Mouse (Mus musculus) left cerebral cortex, postnatal 36 days (tissue): Measurements from ENCODE around the gene Dhx36. TPM values are rescaled to one million over a fixed set of nuclear protein-coding genes. Genes with fewer than 3 reads are reported as not detected.
A peak's percentile ranks its signal among the peaks of the same experiment; 100 is the strongest.

Source experiments
- DNase-seq, 2 experiments: peaks; one replicate each; pipeline ENCODE4 v3.0.0; 2021 to 2022; ENCODE audit warnings: low spot score in 2 of 2, mixed read lengths in 1 of 2
- intact Hi-C: fragments of 180-260 bp; cut with DNase I; formaldehyde crosslinking; loops from one replicate; pipeline ENCODE4 v1.15.1; 2025
- total RNA-seq, 2 experiments: library from RNA; stranded (reverse); gene quantifications; 2 replicates each; pipeline ENCODE4 v1.2.3; 2021

Gene Dhx36
- total RNA-seq, result 10 to 100 TPM; 50.3 to 55.6 TPM

DNA sequence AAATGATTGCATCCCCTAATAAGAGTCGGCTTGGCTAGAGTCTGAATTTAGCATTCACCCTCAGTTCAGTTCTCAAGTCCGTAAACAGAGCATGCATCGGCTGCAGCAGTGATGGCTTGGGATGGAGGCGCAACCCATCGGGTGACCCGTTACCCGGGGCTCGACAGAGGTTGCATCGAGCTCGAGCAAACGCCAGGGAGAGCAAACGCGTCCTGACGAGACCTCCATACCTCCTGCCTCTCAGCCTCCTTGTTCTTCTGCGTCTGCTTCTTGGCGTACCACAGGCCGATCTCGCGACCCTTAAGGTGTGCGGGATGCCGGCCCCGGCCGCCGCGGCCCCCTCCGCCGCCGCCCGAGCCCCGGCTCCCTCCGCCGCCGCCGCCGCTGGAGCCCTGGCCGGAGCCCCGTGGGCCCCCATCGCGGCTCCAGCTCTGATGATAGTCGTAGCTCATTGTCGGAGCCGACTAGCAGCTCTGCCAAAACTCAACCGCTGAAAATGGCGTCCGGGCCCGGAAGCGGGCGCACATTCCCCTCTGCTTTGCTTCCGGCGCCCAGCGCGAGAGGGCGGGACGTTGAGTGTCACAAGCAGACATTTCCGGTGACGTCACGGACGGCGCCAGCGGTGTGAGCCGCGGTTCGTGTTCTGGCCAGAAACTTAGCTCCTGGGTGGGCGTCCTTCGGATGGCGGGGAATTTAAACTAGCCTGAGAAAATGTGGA lies at the start of gene Dhx36:
Dhx36 (minus strand) TSS at position 517 of the 718 bp plus-strand sequence.
- peak; percentile 97 for DNase-seq
- intact Hi-C loops, result no loop called here

GRCm38 (mm10) chr3:62527593-62527992 lies 20.8 kb upstream of the Dhx36 start:
- intact Hi-C loops, result loop anchor here (2.0 kb wide), 1 partner anchor 333 kb away; no protein-coding TSS in a partner anchor

GRCm38 (mm10) chr3:62527160-62527559 lies 20.4 kb upstream of the Dhx36 start:
- intact Hi-C loops, result loop anchor here (2.0 kb wide), 1 partner anchor 334 kb away; no protein-coding TSS in a partner anchor
- DNase-seq, result no peak

More at GRCm38 (mm10) chr3:62527593-62527992, 20.8 kb upstream of the Dhx36 start:
- no peak for DNase-seq

- no peak for DNase-seq
- intact Hi-C loops, result no loop called here
Observed at GRCm38 (mm10) chr3:62507206-62507647, 423 bp upstream of the Dhx36 start.

DNA sequence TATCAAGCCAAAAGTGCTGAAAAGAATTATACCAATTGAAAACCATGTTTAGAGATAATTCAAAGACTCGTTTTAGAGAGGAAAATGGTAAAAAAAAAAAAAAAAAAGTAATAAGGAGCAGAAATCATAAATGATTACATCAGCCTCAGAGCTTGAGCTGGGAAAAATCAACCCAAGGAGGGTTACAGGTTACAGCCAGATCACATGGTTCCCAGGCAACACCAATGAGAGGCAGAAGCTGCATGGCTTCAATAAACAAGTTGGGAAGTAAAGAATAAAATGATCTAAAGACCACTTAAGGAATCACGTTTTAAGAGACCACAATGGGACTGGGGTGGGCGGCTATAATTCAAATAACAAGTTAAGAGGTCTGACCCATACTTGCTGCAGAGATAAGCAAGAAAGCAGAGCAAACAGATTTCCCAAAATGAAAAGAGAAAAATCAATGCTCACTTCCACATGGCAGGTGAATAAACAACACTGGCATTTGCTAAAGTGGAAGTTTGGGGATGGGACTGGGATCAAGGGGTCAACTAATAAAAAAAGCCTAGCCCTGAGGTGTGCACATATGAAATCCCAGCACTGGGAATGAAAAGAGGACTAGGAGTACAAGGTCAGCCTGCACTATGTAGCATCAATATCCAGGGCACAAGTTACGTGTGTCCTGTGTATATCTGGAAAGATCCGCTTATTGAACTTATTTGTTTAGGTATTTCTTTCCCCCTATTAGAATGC lies 1.5 kb downstream of the Dhx36 start:
- intact Hi-C loops, result no loop called here
- DNase-seq, result no peak

DNA sequence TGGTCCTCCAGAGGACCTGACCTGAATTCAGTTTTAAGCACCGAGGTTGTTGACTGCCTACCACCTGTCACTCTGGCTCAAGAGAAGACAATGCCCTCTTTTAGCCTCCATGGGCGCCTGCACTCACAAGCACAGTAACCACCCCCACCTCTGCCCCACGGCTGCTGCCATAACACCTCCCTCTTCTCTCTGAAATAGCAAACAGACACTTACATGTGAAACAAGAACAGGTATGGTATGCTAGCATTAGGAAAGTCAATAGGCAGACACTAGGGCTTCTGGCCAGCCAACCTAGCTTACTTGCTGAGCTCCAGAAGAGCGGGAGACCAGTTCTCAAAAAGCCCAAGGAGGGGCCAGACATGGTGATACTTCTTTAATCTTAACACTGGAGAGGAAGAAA lies 7.5 kb downstream of the Dhx36 start:
- no peak for DNase-seq
- intact Hi-C loops, result no loop called here

DNA sequence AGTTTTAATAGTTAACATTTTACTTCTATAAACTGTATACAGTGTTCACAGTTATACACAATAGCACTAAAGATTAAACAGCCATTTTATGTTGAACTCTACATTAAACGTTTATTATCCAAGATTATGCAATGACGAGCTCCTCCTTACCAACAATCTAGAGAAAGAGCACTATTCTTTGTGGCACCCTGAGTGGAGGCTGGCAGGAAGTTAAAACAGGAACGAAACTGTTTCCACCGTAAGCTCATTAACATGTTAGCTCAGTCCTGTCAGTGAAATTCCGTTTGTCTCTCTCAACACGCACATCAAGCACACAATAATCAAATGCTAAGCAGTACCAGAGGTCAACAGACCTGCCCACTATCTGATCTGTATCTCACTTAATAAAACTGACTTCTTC lies 14.2 kb downstream of the Dhx36 start:
- intact Hi-C loops, result no loop called here
- no peak for DNase-seq

DNA sequence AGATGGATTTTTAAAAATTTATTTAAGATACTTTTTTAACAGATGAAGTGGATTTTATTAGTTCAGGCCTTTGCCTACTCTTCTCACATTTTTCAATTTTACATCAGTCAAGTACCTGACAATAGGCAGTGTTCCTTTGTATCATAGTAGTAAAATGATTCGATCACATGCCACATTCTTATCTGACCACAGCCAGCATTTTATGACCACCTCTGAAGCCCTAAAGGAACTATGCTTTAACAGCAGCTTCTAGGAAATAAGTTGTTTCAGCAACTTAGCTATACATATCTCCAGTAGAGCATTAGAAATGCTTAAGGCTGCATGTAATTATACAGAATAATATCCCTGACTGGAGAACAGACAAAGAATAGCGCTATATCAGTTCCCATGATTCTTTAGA lies 22.5 kb downstream of the Dhx36 start:
- intact Hi-C loops, result no loop called here
- DNase-seq, result no peak

DNA sequence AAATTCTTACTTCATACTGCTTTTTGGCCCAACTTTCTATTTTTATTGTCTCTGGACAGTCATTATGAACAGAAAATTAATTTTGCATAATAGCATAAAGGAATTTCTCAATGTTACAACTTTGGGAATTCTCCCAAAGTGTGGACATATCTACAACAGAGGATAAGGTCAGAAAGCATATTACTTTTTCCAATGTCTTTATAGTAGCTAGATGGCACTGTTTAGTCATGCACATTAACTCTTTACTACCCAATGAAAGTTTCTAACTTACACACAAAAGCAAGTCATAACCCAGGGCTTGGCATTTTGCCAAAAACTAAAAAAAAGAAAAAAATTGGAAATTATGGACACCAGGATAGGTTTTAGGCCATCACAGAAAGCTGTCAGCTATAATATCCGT lies 36.6 kb downstream of the Dhx36 start:
- DNase-seq, result no peak
- intact Hi-C loops, result no loop called here

- DNase-seq, result no peak
- intact Hi-C loops, result no loop called here
Observed at GRCm38 (mm10) chr3:62464276-62464675, 42.5 kb downstream of the Dhx36 start.

- DNase-seq, result no peak
- intact Hi-C loops, result loop anchor here (5.0 to 10.0 kb wide), 3 partner anchors 117 to 1215 kb away; no protein-coding TSS in a partner anchor
Observed at GRCm38 (mm10) chr3:62459483-62459882, 47.3 kb downstream of the Dhx36 start.

DNA sequence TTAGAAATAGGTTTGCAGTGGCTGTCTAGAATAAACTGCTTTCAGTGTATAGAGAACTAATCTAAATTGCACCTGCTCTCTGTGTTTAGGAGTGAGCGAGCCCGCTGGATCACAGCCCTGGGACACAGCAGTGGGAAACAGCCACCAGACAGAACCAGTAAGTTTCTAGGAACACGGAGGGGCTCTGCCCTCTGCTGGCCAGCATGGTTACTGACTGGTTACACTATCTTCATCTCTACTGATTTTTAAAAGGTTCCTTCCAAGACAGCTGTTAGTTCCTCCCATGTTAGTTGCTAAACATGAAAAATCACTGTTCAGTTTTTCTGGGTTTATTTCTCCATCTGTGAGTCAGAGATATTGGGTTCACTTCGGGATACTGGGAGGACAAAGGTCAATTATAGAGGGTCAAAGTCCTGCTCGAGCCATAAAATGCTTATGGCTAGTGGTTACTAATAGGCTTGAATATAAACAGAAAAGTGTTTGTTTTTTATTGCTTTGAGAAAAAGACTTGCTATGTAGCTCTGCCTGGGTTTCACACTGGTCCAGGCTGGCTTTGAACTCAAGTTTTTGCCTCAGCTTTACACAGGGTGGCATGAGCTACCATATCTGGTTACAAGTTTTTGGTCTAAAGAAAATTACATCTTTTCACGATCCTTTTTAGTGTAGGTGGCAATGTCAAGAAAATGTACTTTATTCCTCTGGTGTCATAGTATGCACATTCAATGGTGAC lies 48.4 kb downstream of the Dhx36 start:
- DNase-seq, result peak; percentile 49 to 60
- intact Hi-C loops, result loop anchor here (5.0 to 10.0 kb wide), 3 partner anchors 116 to 1214 kb away; no protein-coding TSS in a partner anchor

GRCm38 (mm10) chr3:62455854-62456253 lies 51.0 kb downstream of the Dhx36 start:
- DNase-seq, result peak; percentile 17 to 21
- intact Hi-C loops, result loop anchor here (5.0 to 10.0 kb wide), 3 partner anchors 114 to 1211 kb away; no protein-coding TSS in a partner anchor

- intact Hi-C loops, result loop anchor here (10.0 kb wide), 1 partner anchor 1209 kb away; no protein-coding TSS in a partner anchor
- no peak for DNase-seq
Observed at GRCm38 (mm10) chr3:62454096-62454495, 52.7 kb downstream of the Dhx36 start.

DNA sequence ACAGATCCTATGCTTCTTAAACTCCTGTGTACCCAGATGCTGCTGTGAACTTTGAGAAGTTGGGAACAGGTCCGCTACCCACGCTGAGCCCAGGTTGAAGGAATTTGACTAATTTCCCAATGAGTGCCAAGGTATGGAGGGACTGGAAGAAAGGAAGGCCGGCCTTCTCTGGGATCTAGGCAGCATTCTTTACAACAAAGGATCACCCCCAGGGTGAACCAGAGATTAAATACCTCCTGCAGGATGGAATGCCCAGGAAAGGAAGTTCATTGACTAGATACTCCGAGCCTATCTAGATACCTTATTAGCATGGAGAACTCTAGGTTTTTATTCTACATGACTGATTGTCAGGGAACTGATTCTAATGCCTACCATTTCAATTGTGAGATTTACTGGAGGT lies 53.8 kb downstream of the Dhx36 start:
- DNase-seq, result no peak
- intact Hi-C loops, result loop anchor here (10.0 kb wide), 1 partner anchor 1208 kb away; no protein-coding TSS in a partner anchor

- intact Hi-C loops, result loop anchor here (10.0 kb wide), 1 partner anchor 1205 kb away; no protein-coding TSS in a partner anchor
- DNase-seq, result no peak
Observed at GRCm38 (mm10) chr3:62449871-62450496, 56.8 kb downstream of the Dhx36 start.

GRCm38 (mm10) chr3:62447151-62447550 lies 59.7 kb downstream of the Dhx36 start:
- DNase-seq, result no peak
- intact Hi-C loops, result no loop called here

DNA sequence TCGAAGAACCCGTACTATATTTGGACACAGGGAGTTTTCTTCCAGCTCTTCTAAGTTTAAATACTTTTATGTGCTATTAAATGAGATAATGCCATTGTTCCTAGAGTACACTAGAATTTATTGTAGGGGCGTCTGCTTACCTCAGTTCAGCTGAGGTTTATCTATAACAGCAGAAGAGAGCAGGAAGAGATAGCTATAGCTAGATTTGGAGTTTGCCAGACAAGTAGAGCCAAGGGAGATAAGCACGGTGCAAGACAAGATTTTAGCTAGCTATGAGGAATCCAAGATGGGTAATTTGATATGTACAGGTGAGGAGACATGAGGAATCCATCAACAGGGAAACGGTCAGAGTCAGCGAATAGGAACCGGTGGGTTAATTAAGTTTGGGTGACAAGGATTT lies 60.5 kb downstream of the Dhx36 start:
- no peak for DNase-seq
- intact Hi-C loops, result no loop called here

DNA sequence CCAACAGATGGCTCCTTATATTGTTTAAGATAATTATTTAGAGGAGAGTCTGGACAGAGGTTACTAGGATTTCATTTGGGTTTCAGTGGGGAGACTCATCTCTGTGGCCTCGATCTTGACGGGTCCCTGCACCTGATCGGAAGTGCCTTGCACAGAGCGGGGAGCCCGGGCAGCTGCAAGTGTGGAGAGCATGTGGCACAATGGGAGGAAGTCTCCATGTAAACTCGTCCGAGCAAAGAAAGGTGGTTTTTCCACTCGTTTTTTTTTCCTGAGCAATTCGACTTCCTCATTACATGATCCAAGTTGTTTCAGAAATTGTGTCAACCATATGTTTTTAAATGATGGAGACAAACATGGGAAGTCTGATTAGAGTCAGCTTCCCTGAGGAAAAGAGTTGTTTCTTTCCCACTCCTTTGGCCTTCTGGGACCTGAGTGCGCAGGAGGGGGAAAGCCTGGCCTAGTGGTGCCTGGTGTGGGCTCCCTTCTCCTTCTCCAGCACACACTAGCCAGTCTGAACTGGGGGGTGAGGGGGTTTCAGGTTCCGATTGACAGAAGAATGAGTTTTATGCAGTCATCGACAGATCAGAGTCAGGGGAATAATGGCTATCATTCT lies 63.1 kb downstream of the Dhx36 start:
- DNase-seq, result no peak
- intact Hi-C loops, result no loop called here
